In genomic region chr7:30072146-30073028, GRCm38 (mm10) we compare ENCODE assay signal across 8 mouse cellular contexts. TPM values are rescaled to one million over a fixed set of nuclear protein-coding genes. Genes with fewer than 3 reads are reported as not detected.
A peak's percentile ranks its signal among the peaks of the same experiment; 100 is the strongest.
DNase-seq lines count a peak whose midpoint lies in the region; ATAC-seq and TF ChIP-seq lines count a peak whose summit lies in the region.

Zfp82 (minus strand) TSS chr7:30072900.

- peak; percentile 72 for DNase-seq in ES-E14 (ENCODE audit: low read depth, low spot score)
- DNase-seq in heart, postnatal 10 days = peak; percentile 80 to 84
- peak; percentile 74 to 89 for DNase-seq in layer of hippocampus, adult 18-20 months (ENCODE audit: low spot score in 2 of 2)
- DNase-seq in ovary, adult 18-20 months (ENCODE audit: low spot score) = peak; percentile 72
- DNase-seq in thymus, adult 2 months = peak; percentile 89

- H3K27me3 ChIP-seq in forebrain, embryonic 13.5 days = no peaks in the 10 kb centered on the region
- no peaks in the 10 kb centered on the region for H3K27me3 ChIP-seq in lung, embryonic 15.5 days
- no peaks in the 10 kb centered on the region for H3K27me3 ChIP-seq in thymus, adult 2 months (ENCODE audit: control insufficient read depth, insufficient read depth, low read length)

- 0 out of 2 replicates have a peak, but pooled peaks have one; percentile 22 for TF ChIP-seq CTCF in thymus, adult 2 months (IDR thresholded peaks at IDR 0.05; ENCODE audit: borderline replicate concordance, control insufficient read depth, extremely low read depth, insufficient read depth, low read length, poor library complexity)

- whole genome bisulfite sequencing in forebrain, embryonic 13.5 days = under 1% methylated on average over 50 of the region's 50 CpGs
- WGBS in lung, embryonic 15.5 days = under 1% methylated on average over 50 of the region's 50 CpGs
- under 1% methylated on average over 50 of the region's 50 CpGs for WGBS in thymus, adult 2 months

- intact Hi-C loops in heart, postnatal 10 days (cut with DNase I) = no loop called here

- H3K4me1 ChIP-seq in ES-E14 (ENCODE audit: control insufficient read depth in 2 of 2, insufficient read depth in 2 of 2, low read length in 2 of 2, poor library complexity in 1 of 2) = no peaks in the 10 kb centered on the region
- peaks cover 9% of the 10 kb centered on the region for H3K4me1 ChIP-seq in forebrain, embryonic 13.5 days
- H3K4me1 ChIP-seq in lung, embryonic 15.5 days = no peaks in the 10 kb centered on the region
- H3K4me1 ChIP-seq in thymus, adult 2 months (replicated peaks; ENCODE audit: control insufficient read depth, insufficient read depth, low read length) = peaks cover 4% of the 10 kb centered on the region

- H3K4me2 ChIP-seq in forebrain, embryonic 13.5 days = peak within 1 kb of the TSS; percentile 96
- H3K4me2 ChIP-seq in lung, embryonic 15.5 days = peak within 1 kb of the TSS; percentile 87

- peaks cover 2% of the 10 kb centered on the region; the same call in 1 of the 2 replicates for H3K36me3 ChIP-seq in ES-E14 (ENCODE audit: control insufficient read depth, insufficient read depth, low read length, poor library complexity, severe bottlenecking)
- peaks cover 33% of the 10 kb centered on the region for H3K36me3 ChIP-seq in forebrain, embryonic 13.5 days (ENCODE audit: poor library complexity, severe bottlenecking)
- peaks cover 13% of the 10 kb centered on the region for H3K36me3 ChIP-seq in lung, embryonic 15.5 days
- H3K36me3 ChIP-seq in thymus, adult 2 months (ENCODE audit: control insufficient read depth, insufficient read depth, low read length) = peaks cover 4% of the 10 kb centered on the region; the same call in 1 of the 2 replicates

- H3K9me3 ChIP-seq in ES-E14 (ENCODE audit: control insufficient read depth, insufficient read depth, low read depth, low read length) = no peaks in the 10 kb centered on the region
- no peaks in the 10 kb centered on the region for H3K9me3 ChIP-seq in forebrain, embryonic 13.5 days (replicated peaks)
- no peaks in the 10 kb centered on the region for H3K9me3 ChIP-seq in lung, embryonic 15.5 days

- in situ Hi-C loops in ES-E14 (cut with MboI; ENCODE audit: low sequenced_read_pairs in 2 of 2, unreplicated experiment in 2 of 2) = loop anchor here in 1 of 2 experiments (10.0 kb wide), 1 partner anchor 58 kb away; no protein-coding TSS in a partner anchor

- peak within 1 kb of the TSS; percentile 72 for H3K9ac ChIP-seq in ES-E14 (ENCODE audit: insufficient read depth, low read depth, low read length, poor library complexity, severe bottlenecking)
- H3K9ac ChIP-seq in forebrain, embryonic 13.5 days = peak within 1 kb of the TSS; percentile 86
- H3K9ac ChIP-seq in lung, embryonic 15.5 days = peak within 1 kb of the TSS; percentile 60

- H3K27ac ChIP-seq in ES-E14 (ENCODE audit: insufficient read depth, low read depth, low read length, poor library complexity, severe bottlenecking) = peak within 1 kb of the TSS; percentile 22
- H3K27ac ChIP-seq in forebrain, embryonic 13.5 days = peak within 1 kb of the TSS; percentile 70
- H3K27ac ChIP-seq in lung, embryonic 15.5 days = 0 out of 2 replicates have a peak within 1 kb of the TSS, but pooled peaks have one; percentile 29
- peak within 1 kb of the TSS; percentile 1; the same call in 1 of the 2 replicates for H3K27ac ChIP-seq in thymus, adult 2 months (ENCODE audit: control insufficient read depth, insufficient read depth, low read length)

- peak within 1 kb of the TSS; percentile 79 to 80 for H3K4me3 ChIP-seq in ES-E14 (ENCODE audit: insufficient read depth in 1 of 2, low read depth in 1 of 2, low read length in 2 of 2, poor library complexity in 1 of 2, severe bottlenecking in 1 of 2)
- H3K4me3 ChIP-seq in forebrain, embryonic 13.5 days = peak within 1 kb of the TSS; percentile 79
- peak within 1 kb of the TSS; percentile 71 for H3K4me3 ChIP-seq in lung, embryonic 15.5 days
- H3K4me3 ChIP-seq in thymus, adult 2 months (ENCODE audit: control insufficient read depth, insufficient read depth, low read length) = peak within 1 kb of the TSS; percentile 72

- ATAC-seq in cerebellum, adult (ENCODE audit: insufficient number of reproducible peaks, low FRiP score, low TSS enrichment) = peak; percentile 88; the same call in 1 of the 2 replicates
- peak; percentile 94 for ATAC-seq in forebrain, embryonic 13.5 days
- peak; percentile 89 for ATAC-seq in lung, embryonic 15.5 days (ENCODE audit: borderline replicate concordance, extremely low read depth, low FRiP score, low TSS enrichment)

- TF ChIP-seq POLR2A in thymus, adult 2 months (IDR thresholded peaks at IDR 0.05; ENCODE audit: control insufficient read depth, extremely low read depth, insufficient read depth, low read length, poor library complexity) = peak; percentile 87

TF ChIP-seq in ES-E14, 5 proteins besides CTCF, POLR2A, EP300 and RAD21:
- TF ChIP-seq ZNF384 (IDR thresholded peaks at IDR 0.05; ENCODE audit: low read depth, low read length) (no peak), ZC3H11A (IDR thresholded peaks at IDR 0.05; ENCODE audit: borderline replicate concordance, low read depth, low read length) (no peak), MAFK (IDR thresholded peaks at IDR 0.05; ENCODE audit: insufficient read depth, low read depth, low read length) (no peak)

RNA-seq across cellular contexts. Expression of gene Zfp82, which starts in this region (rescaled TPM):
- total RNA-seq in ES-E14 (2012; rRNA removed) = 5.8 and 7.3 TPM in 2 replicates
- polyA plus RNA-seq in forebrain, embryonic 13.5 days (2015; fragmentation: Nextera tagmentation; extraction: Ambion mirVana) = 10.3 and 11.8 TPM in 2 replicates
- total RNA-seq in heart, postnatal 10 days (2021) = 1 to 10 TPM in 1 of 2 experiments, under 1 TPM in 1; 0.98 to 1.1 TPM
- 1 to 10 TPM; 4.7 to 4.9 TPM for total RNA-seq in layer of hippocampus, adult 18-20 months (2021)
- polyA plus RNA-seq in lung, embryonic 15.5 days (2015; fragmentation: Nextera tagmentation; extraction: Ambion mirVana) = 5.3 and 7.6 TPM in 2 replicates
- 1.5 and 1.7 TPM in 2 replicates for polyA plus RNA-seq in thymus, adult 2 months (2012; rRNA removed)

Comparison
In these comparisons a context has a peak if more than half of its experiments do, and no peak if none do; other contexts are left out.
1. Peak in every context shown above with its lines: DNase-seq, ATAC-seq, H3K4me3 ChIP-seq and H3K27ac ChIP-seq.
2. H3K27ac ChIP-seq: peak in every context shown above with its lines; median percentile 70 in forebrain, embryonic 13.5 days; 29 in lung, embryonic 15.5 days; 22 in ES-E14; 1 in thymus, adult 2 months.